Mouse (Mus musculus) intestine, postnatal 0 days (tissue): ENCODE results near the gene Ldlr. TPM values are rescaled to one million over a fixed set of nuclear protein-coding genes. Genes with fewer than 3 reads are reported as not detected.
A peak's percentile ranks its signal among the peaks of the same experiment; 100 is the strongest.

Experiments used
- ATAC-seq: fragments of 200-750 bp; cut with Nextera tagmentation; 2 replicates; pipeline ENCODE4 v1.8.0; 2017; ENCODE audit warnings: mild to moderate bottlenecking, moderate TSS enrichment, moderate library complexity
- H3K27ac ChIP-seq: fragments of 300-500 bp; sonication (generic); 2 replicates; pipeline ENCODE4 v1.5.1; 2014; ENCODE audit warnings: mild to moderate bottlenecking, low read depth, low read length, moderate library complexity
- H3K27me3 ChIP-seq: fragments of 300-500 bp; sonication (generic); replicated peaks from 2 replicates; pipeline ENCODE4 v1.6.1; 2014; ENCODE audit warnings: low read length, mixed read lengths; ENCODE audit not compliant: control insufficient read depth, insufficient read depth
- H3K36me3 ChIP-seq: fragments of 300-500 bp; sonication (generic); 2 replicates; pipeline ENCODE4 v1.6.1; 2014; ENCODE audit warnings: mild to moderate bottlenecking, moderate library complexity; ENCODE audit not compliant: control insufficient read depth, insufficient read depth
- H3K4me1 ChIP-seq: fragments of 300-500 bp; sonication (generic); replicated peaks from 2 replicates; pipeline ENCODE4 v1.6.1; 2014; ENCODE audit warnings: antibody characterized with exemption, low read length, mixed read lengths; ENCODE audit not compliant: control insufficient read depth, insufficient read depth
- H3K4me2 ChIP-seq: fragments of 300-500 bp; sonication (generic); replicated peaks from 2 replicates; pipeline ENCODE4 v1.6.1; 2014; ENCODE audit warnings: low read depth, mild to moderate bottlenecking, moderate library complexity
- H3K4me3 ChIP-seq: fragments of 300-500 bp; sonication (generic); 2 replicates; pipeline ENCODE4 v1.5.1; 2014; ENCODE audit warnings: low read depth, low read length
- H3K9ac ChIP-seq: fragments of 300-500 bp; sonication (generic); 2 replicates; pipeline ENCODE4 v1.6.1; 2014; ENCODE audit warnings: mild to moderate bottlenecking, low read depth, low read length
- H3K9me3 ChIP-seq: fragments of 300-500 bp; sonication (generic); 2 replicates; pipeline ENCODE4 v1.6.1; 2016; ENCODE audit warnings: mixed run types; ENCODE audit not compliant: control insufficient read depth
- CTCF ChIP-seq: sonication (generic); IDR thresholded peaks from 2 replicates; pipeline ENCODE4 v1.5.1; 2016; ENCODE audit warnings: low read depth, mild to moderate bottlenecking, control low read depth, antibody characterized with exemption, moderate library complexity
- WGBS: fragments of 180-500 bp; shearing (Covaris S2); extraction: QIAGEN DNeasy Blood & Tissue Kit; methylation state at CpG from one replicate; pipeline ENCODE4 v1.1.7; 2014; 5-methylcytosine and 5-hydroxymethylcytosine counted together
- polyA plus RNA-seq: library from polyadenylated mRNA; unstranded; fragments of >200 nt; fragmentation: Nextera tagmentation; extraction: Ambion mirVana; gene quantifications from 2 replicates; pipeline ENCODE4 v1.2.1, GENCODE M21; 2015

The Ldlr gene
- polyA plus RNA-seq, 1 experiment from 2014 or later: 22.8 TPM

- H3K27me3 ChIP-seq: no peaks in the 10 kb centered on the region
- H3K4me2 ChIP-seq: no peak overlapping the region
- no peak overlapping the region for H3K4me3 ChIP-seq
- H3K9me3 ChIP-seq: no peaks in the 10 kb centered on the region
- 68% methylated on average over 13 of the region's 13 CpGs for WGBS
- peaks cover 8% of the 10 kb centered on the region for H3K36me3 ChIP-seq
- no peak for TF ChIP-seq CTCF
- H3K27ac ChIP-seq: 0 out of 2 replicates have a peak overlapping the region, but pooled peaks have one; percentile 35
- H3K9ac ChIP-seq: no peak overlapping the region
- peaks cover 11% of the 10 kb centered on the region; the same call in 1 of the 2 replicates for H3K4me1 ChIP-seq
- no peak for ATAC-seq
Observed at GRCm38 (mm10) chr9:21754516-21755321, 31.4 kb downstream of the Ldlr start.

- 54% methylated on average over 14 of the region's 14 CpGs for WGBS
- no peaks in the 10 kb centered on the region; the same call in 1 of the 2 replicates for H3K36me3 ChIP-seq
- H3K27me3 ChIP-seq: no peaks in the 10 kb centered on the region
- TF ChIP-seq CTCF: no peak
- peak overlapping the region; percentile 90 for H3K4me2 ChIP-seq
- H3K9me3 ChIP-seq: no peaks in the 10 kb centered on the region
- no peak overlapping the region for H3K9ac ChIP-seq
- peaks cover 5% of the 10 kb centered on the region; the same call in 1 of the 2 replicates for H3K4me1 ChIP-seq
- no peak for ATAC-seq
- peak overlapping the region; percentile 90 for H3K4me3 ChIP-seq
- no peak overlapping the region for H3K27ac ChIP-seq
Observed at GRCm38 (mm10) chr9:21758576-21759529, 35.6 kb downstream of the Ldlr start.

- Histone ChIP-seq H3K9ac (peak overlapping the region; percentile 65), H3K4me3 (peak overlapping the region; percentile 90), H3K27ac (no peak overlapping the region), H3K36me3 (no peaks in the 10 kb centered on the region; the same call in 1 of the 2 replicates), H3K9me3 (no peaks in the 10 kb centered on the region), H3K27me3 (no peaks in the 10 kb centered on the region), H3K4me1 (no peaks in the 10 kb centered on the region), H3K4me2 (peak overlapping the region; percentile 90)
- TF ChIP-seq CTCF: no peak
- 0% methylated on average over 20 of the region's 20 CpGs for WGBS
- no peak for ATAC-seq
Observed at GRCm38 (mm10) chr9:21759718-21760117, 36.4 kb downstream of the Ldlr start.

- Histone ChIP-seq H3K9me3 (no peaks in the 10 kb centered on the region), H3K4me3 (peak within 1 kb of the TSS; percentile 90), H3K4me2 (peak within 1 kb of the TSS; percentile 90), H3K27ac (no peak within 1 kb of the TSS), H3K4me1 (no peaks in the 10 kb centered on the region), H3K9ac (peak within 1 kb of the TSS; percentile 65), H3K27me3 (no peaks in the 10 kb centered on the region), H3K36me3 (no peaks in the 10 kb centered on the region; the same call in 1 of the 2 replicates)
- under 1% methylated on average over 52 of the region's 54 CpGs for WGBS
- ATAC-seq: peak; percentile 92
- TF ChIP-seq CTCF: peak; percentile 70
Observed at GRCm38 (mm10) chr9:21760155-21761088, 37.1 kb downstream of the Ldlr start, which contains the start of gene Spc24. TSS of gene Spc24 (minus strand) at chr9:21760303.

- H3K27me3 ChIP-seq: no peaks in the 10 kb centered on the region
- no peak overlapping the region for H3K9ac ChIP-seq
- H3K9me3 ChIP-seq: no peaks in the 10 kb centered on the region
- TF ChIP-seq CTCF: no peak
- H3K27ac ChIP-seq: 0 out of 2 replicates have a peak overlapping the region, but pooled peaks have one; percentile 11
- H3K4me1 ChIP-seq: no peaks in the 10 kb centered on the region
- no peak overlapping the region for H3K4me3 ChIP-seq
- no peak overlapping the region for H3K4me2 ChIP-seq
- no peaks in the 10 kb centered on the region for H3K36me3 ChIP-seq
- ATAC-seq: peak; percentile 48
Observed at GRCm38 (mm10) chr9:21762135-21762534, 38.9 kb downstream of the Ldlr start.
